Mouse (Mus musculus) ES-Bruce4 (cell line): ENCODE measurements around the gene Ccnb1ip1. TPM values are rescaled to one million over a fixed set of nuclear protein-coding genes. Genes with fewer than 3 reads are reported as not detected.
"Not testable (repeated sequence)": the region's sequence is repeated elsewhere in the genome, so short reads cannot be mapped to it uniquely, and the experiment has no call there.

Experiments
- H3K27ac ChIP-seq: 2 replicates; pipeline ENCODE4 v1.5.1; 2012; ENCODE audit warnings: low read length, inconsistent platforms; ENCODE audit not compliant: insufficient read depth
- H3K27me3 ChIP-seq: 2 replicates; pipeline ENCODE4 v1.6.1; 2012; ENCODE audit warnings: mild to moderate bottlenecking, low read length, inconsistent platforms; ENCODE audit not compliant: control insufficient read depth, poor library complexity, insufficient read depth, severe bottlenecking
- H3K36me3 ChIP-seq: 2 replicates; pipeline ENCODE4 v1.6.1; 2012; ENCODE audit warnings: inconsistent platforms, mild to moderate bottlenecking, low read length, moderate library complexity; ENCODE audit not compliant: control insufficient read depth, poor library complexity, insufficient read depth, severe bottlenecking
- H3K4me1 ChIP-seq: one replicate; pipeline ENCODE4 v1.8.1; 2011; ENCODE audit warnings: low read length; ENCODE audit not compliant: control insufficient read depth, insufficient read depth
- H3K4me3 ChIP-seq: 2 replicates; pipeline ENCODE4 v1.5.1; 2011; ENCODE audit warnings: low read depth, mild to moderate bottlenecking, low read length
- H3K9ac ChIP-seq: 2 replicates; pipeline ENCODE4 v1.6.1; 2012; ENCODE audit warnings: low read depth, mild to moderate bottlenecking, inconsistent platforms; ENCODE audit not compliant: poor library complexity, severe bottlenecking
- H3K9me3 ChIP-seq: replicated peaks from 2 replicates; pipeline ENCODE4 v1.6.1; 2012; ENCODE audit warnings: mild to moderate bottlenecking, low read length, inconsistent platforms; ENCODE audit not compliant: control insufficient read depth, poor library complexity, insufficient read depth, severe bottlenecking
- CTCF ChIP-seq: IDR thresholded peaks from one replicate; pipeline ENCODE4 v1.8.1; 2011; ENCODE audit warnings: low read depth, low read length
- EP300 ChIP-seq: IDR thresholded peaks from 2 replicates; pipeline ENCODE4 v1.6.1; 2011; ENCODE audit warnings: low read depth, low read length; ENCODE audit not compliant: insufficient read depth
- POLR2A ChIP-seq: IDR thresholded peaks from one replicate; pipeline ENCODE4 v1.8.1; 2011; ENCODE audit warnings: low read length; ENCODE audit not compliant: insufficient read depth
- polyA plus RNA-seq: library from polyadenylated mRNA; stranded (reverse); fragments of >200 nt; gene quantifications from 2 replicates; pipeline ENCODE4 v1.2.4, GENCODE M21; 2011; ENCODE audit warnings: low read depth; ENCODE audit not compliant: missing spikeins, insufficient read depth, insufficient read length

Gene Ccnb1ip1
- polyA plus RNA-seq, 1 experiment: not detected

DNA sequence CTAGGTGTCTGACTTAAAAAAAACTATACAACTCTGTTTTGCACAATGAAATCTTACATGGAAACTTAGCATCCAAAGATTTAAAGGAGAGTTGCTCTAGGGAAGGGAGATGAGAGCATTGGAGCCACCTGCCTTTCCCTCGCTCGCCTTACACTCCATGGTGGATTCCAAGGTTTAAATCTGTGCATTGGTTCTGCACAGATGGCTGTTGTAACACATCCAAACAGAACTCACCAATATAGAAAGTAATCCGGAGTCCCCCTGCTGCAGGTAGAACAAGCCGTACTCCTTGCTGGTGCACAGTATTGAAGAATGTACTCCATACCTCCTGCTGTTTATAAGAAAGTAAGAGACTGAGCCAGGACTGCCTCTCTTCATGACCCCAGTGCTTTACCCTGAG is 19.0 kb upstream of the Ccnb1ip1 start:
- no peaks in the 10 kb centered on the region for H3K4me1 ChIP-seq
- H3K27me3 ChIP-seq: no peaks in the 10 kb centered on the region
- no peak overlapping the region for H3K27ac ChIP-seq
- H3K9me3 ChIP-seq: no peaks in the 10 kb centered on the region
- no peak for TF ChIP-seq POLR2A
- no peak for TF ChIP-seq EP300
- H3K4me3 ChIP-seq: no peak overlapping the region
- H3K36me3 ChIP-seq: peaks cover 4% of the 10 kb centered on the region
- no peak overlapping the region for H3K9ac ChIP-seq

DNA sequence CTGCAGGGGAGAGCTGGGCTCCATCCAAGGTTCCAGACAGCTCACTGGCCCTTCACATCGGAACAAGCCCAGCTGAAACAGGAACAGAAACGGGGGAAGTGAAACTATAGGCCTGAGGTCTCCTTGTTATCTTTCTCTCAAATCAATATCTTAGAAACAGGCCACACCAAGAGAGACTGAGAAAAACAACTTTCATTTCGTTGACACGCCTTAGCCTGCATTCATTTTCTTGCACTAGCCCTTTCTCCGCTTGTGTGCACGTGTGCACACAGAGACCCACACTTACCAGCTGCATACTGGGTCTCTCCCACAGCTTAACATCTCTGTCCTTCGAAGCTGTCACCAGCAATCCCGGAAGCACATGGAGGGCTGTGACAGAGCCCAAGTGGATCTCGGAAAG is 16.7 kb upstream of the Ccnb1ip1 start:
- H3K27me3 ChIP-seq: no peaks in the 10 kb centered on the region
- no peak overlapping the region for H3K27ac ChIP-seq
- no peaks in the 10 kb centered on the region for H3K9me3 ChIP-seq
- no peaks in the 10 kb centered on the region for H3K4me1 ChIP-seq
- H3K36me3 ChIP-seq: peaks cover 20% of the 10 kb centered on the region
- H3K9ac ChIP-seq: no peak overlapping the region
- H3K4me3 ChIP-seq: no peak overlapping the region
- TF ChIP-seq EP300 (no peak), POLR2A (no peak), CTCF (no peak)

DNA sequence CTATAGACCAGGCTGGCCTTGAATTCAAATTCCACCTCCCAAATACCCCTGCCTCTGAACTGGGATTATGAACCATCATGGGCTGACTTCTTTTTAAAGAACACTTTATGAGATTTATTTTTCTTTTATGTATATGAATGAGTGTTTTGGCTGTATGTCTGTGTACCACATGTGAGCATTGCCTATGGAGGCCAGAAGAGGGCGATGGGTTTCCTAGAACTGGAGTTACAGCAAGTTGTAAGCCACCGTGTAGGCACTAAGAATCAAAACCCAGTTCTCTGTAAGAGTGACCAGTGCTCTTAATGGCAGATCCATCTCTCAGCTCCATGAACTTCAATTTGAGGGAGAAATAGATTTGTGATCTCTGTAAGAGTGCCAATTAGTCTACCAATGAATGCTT is 15.7 kb upstream of the Ccnb1ip1 start:
- TF ChIP-seq CTCF (peak; percentile 4), POLR2A (no peak)
- Histone ChIP-seq H3K9me3 (no peaks in the 10 kb centered on the region), H3K4me3 (no peak overlapping the region), H3K9ac (no peak overlapping the region), H3K27me3 (no peaks in the 10 kb centered on the region), H3K4me1 (no peaks in the 10 kb centered on the region), H3K36me3 (peaks cover 25% of the 10 kb centered on the region), H3K27ac (no peak overlapping the region)

DNA sequence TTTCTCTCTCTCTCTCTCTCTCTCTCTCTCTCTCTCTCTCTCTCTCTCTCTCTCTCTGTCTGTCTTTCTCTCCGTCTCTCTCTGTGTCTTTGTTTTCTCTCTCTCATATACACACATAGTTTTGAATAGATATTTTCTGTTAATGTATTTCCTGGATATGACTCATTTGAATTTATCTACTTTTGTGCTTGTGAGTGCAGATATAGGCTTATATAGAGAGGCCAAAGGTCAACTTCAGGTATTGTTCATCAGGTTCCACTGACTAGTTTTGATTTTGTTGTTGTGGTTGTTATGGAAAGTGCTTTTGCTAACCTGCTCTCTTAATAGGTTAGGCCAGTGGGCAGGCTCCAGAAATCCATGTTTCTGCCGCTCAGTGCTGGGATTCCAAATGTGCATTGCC is 5.5 kb upstream of the Ccnb1ip1 start:
- Histone ChIP-seq H3K9me3 (no peaks in the 10 kb centered on the region), H3K27ac (no peak overlapping the region), H3K27me3 (no peaks in the 10 kb centered on the region), H3K4me3 (no peak overlapping the region), H3K9ac (no peak overlapping the region), H3K4me1 (no peaks in the 10 kb centered on the region), H3K36me3 (peaks cover 39% of the 10 kb centered on the region)
- TF ChIP-seq EP300: no peak
- TF ChIP-seq POLR2A: no peak
- no peak for TF ChIP-seq CTCF

DNA sequence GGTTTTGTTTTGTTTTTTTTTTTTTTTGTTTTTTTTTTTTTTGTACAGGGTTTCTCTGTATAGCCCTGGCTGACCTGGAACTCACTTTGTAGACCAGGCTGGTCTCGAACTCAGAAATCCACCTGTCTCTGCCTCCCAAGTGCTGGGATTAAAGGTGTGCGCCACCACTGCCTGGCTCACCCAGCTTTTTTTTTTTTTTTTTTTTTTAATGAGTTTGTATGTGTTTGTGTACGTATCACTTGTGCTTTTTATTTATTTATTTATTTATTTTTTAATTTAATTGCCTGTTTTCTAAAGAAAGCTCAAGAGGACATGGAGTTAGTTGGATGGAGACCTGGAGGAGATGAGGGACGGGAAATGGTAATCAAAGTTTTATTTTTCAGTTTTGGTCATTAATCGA is 1.1 kb downstream of the Ccnb1ip1 start:
- H3K9ac ChIP-seq, H3K36me3 ChIP-seq, H3K27me3 ChIP-seq, H3K9me3 ChIP-seq, H3K4me1 ChIP-seq, H3K27ac ChIP-seq, H3K4me3 ChIP-seq: not testable (repeated sequence)

DNA sequence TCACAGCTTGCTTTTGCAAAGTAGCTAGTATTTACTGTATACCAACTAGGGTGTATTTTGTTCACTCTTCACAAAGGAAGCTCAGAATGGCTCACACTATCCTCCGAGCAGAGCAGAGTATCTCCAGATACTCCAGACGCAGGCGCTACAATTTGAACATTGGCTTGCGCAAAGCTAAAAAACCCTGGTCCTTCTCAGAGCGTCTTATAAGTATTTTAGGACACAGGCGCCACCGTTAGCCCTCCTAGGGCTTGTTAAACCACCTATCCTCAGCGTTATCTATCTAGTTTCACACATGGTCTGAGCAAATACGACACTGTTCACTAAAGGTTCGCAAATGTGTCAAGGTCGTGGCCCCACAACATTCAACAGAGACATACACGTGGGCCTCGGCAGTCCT is 2.8 kb downstream of the Ccnb1ip1 start:
- Histone ChIP-seq H3K27me3 (no peaks in the 10 kb centered on the region; the same call in 1 of the 2 replicates), H3K36me3 (no peaks in the 10 kb centered on the region), H3K4me1 (no peaks in the 10 kb centered on the region), H3K4me3 (peak overlapping the region; percentile 27), H3K9me3 (no peaks in the 10 kb centered on the region), H3K9ac (peak overlapping the region; percentile 32), H3K27ac (no peak overlapping the region)
- TF ChIP-seq POLR2A: no peak
- no peak for TF ChIP-seq CTCF
- no peak for TF ChIP-seq EP300
